Mouse (Mus musculus) megakaryocyte, embryonic 14.5 days (primary cell): Measurements from ENCODE around the gene Arfip1.

Experiments
- FLI1 ChIP-seq: IDR thresholded peaks from 2 replicates; pipeline ENCODE4 v1.6.1; 2012; ENCODE audit warnings: low read length, inconsistent platforms, mixed read lengths
- GATA1 ChIP-seq: IDR thresholded peaks from 3 replicates; pipeline ENCODE4 v1.6.1; 2012; ENCODE audit warnings: mixed read lengths, low read length, inconsistent platforms, borderline replicate concordance

DNA sequence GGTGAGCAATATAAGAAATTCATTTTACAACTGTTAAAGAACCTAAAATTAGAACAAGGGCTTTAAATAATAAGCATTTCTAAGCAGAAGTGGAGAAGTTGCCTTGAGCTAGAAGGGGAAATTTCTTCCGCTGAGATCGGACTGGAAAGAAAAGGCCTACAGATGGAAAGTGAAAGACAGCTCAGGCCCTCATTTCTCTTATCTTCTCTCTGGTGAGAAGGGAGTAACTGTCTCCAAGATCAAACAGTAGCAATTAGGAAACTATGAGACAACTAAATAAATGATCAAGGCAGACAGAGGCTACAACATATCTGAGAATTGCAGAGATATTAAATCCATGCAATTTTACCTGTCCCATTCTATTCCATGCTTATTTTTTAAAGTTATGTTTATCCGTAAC lies 11.9 kb downstream of the Arfip1 start:
- TF ChIP-seq FLI1 (no peak), GATA1 (no peak)
